In the genomic region with DNA sequence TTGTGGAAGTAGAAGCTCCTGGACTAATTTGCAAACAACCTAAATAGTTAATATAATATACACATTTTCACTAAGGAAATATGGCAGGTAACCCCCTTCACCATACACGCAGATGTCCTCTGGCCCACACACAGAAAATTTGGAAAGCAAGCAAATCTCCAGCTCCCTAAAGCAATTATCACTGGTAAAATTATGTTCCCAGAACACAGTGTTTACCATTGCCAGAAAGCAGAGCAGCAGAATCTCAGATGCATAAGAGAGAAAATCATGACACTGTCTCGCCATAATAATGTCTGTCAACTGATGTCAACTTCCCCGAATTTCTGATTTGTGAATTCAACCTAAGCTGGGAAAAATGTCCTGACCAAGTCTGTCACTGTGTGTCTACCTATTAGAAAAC, we compare ENCODE assay signal across 21 mouse cellular contexts.
A peak's percentile ranks its signal among the peaks of the same experiment; 100 is the strongest.
DNase-seq lines count a peak whose midpoint lies in the region; ATAC-seq and TF ChIP-seq lines count a peak whose summit lies in the region.
"Had no signal": no experiment of that assay in that cellular context is flagged by ENCODE, and none has a peak within 500 bp of the region (broad histone marks: within the 10 kb centered on the region; RNA-seq: fewer than 3 reads in every experiment).

No protein-coding gene starts in this region.

- no peaks in the 10 kb centered on the region for H3K27me3 ChIP-seq in forebrain, embryonic 14.5 days (replicated peaks; ENCODE audit: control insufficient read depth, insufficient read depth, low read length)
- no peaks in the 10 kb centered on the region for H3K27me3 ChIP-seq in forebrain, embryonic 11.5 days (ENCODE audit: control insufficient read depth, insufficient read depth, low read length)
- no peaks in the 10 kb centered on the region for H3K27me3 ChIP-seq in heart, embryonic 12.5 days (replicated peaks)
- H3K27me3 ChIP-seq: embryonic facial prominence, embryonic 15.5 days; heart, embryonic 13.5 days; hindbrain, embryonic 12.5 days had no signal

- no peak for TF ChIP-seq POLR2A in brain, embryonic 14.5 days (IDR thresholded peaks at IDR 0.05; ENCODE audit: borderline replicate concordance, extremely low read depth, insufficient read depth, insufficient read length, poor library complexity, severe bottlenecking)

- no peak overlapping the region for H3K9ac ChIP-seq in forebrain, embryonic 14.5 days (ENCODE audit: low read length)
- H3K9ac ChIP-seq in forebrain, embryonic 11.5 days (ENCODE audit: low read length), result no peak overlapping the region
- H3K9ac ChIP-seq in heart, embryonic 12.5 days, result no peak overlapping the region
- H3K9ac ChIP-seq: embryonic facial prominence, embryonic 15.5 days; heart, embryonic 13.5 days; hindbrain, embryonic 12.5 days had no signal

- ATAC-seq in forebrain, embryonic 14.5 days, result no peak
- no peak for ATAC-seq in forebrain, embryonic 11.5 days (replicated peaks; ENCODE audit: low FRiP score)
- no peak for ATAC-seq in heart, embryonic 12.5 days (ENCODE audit: insufficient number of reproducible peaks, low FRiP score)
- ATAC-seq: forebrain, embryonic 16.5 days; hindbrain, embryonic 16.5 days had no signal

- H3K4me1 ChIP-seq in forebrain, embryonic 14.5 days (ENCODE audit: control insufficient read depth, insufficient read depth, low read length), result no peaks in the 10 kb centered on the region
- no peaks in the 10 kb centered on the region for H3K4me1 ChIP-seq in forebrain, embryonic 11.5 days (replicated peaks; ENCODE audit: control insufficient read depth, insufficient read depth, low read length)
- no peaks in the 10 kb centered on the region for H3K4me1 ChIP-seq in heart, embryonic 12.5 days (replicated peaks)
- H3K4me1 ChIP-seq: embryonic facial prominence, embryonic 15.5 days; forebrain, embryonic 10.5 days; hindbrain, embryonic 12.5 days had no signal

- H3K4me3 ChIP-seq in forebrain, embryonic 14.5 days (ENCODE audit: low read depth, low read length), result no peak overlapping the region
- H3K4me3 ChIP-seq in forebrain, embryonic 11.5 days (ENCODE audit: low read depth, low read length), result no peak overlapping the region
- no peak overlapping the region for H3K4me3 ChIP-seq in heart, embryonic 12.5 days
- H3K4me3 ChIP-seq: embryonic facial prominence, embryonic 15.5 days; erythroblast, embryonic 14.5 days; forebrain, embryonic 10.5 days; heart, adult 2 months; heart, embryonic 13.5 days; hindbrain, embryonic 12.5 days had no signal

- DNase-seq in forebrain, embryonic 14.5 days (ENCODE audit: low spot score), result peak; percentile 1
- no peak for DNase-seq in forebrain, embryonic 11.5 days (ENCODE audit: low spot score)
- peak; percentile 11 to 54 for DNase-seq in layer of hippocampus, adult 18-20 months (ENCODE audit: low spot score in 2 of 2)
- DNase-seq in layer of hippocampus, postnatal 25 days (ENCODE audit: extremely low spot score in 1 of 2, low spot score in 1 of 2), result no peak
- DNase-seq in brain, embryonic 14.5 days (ENCODE audit: low read depth), result peak; percentile 23
- DNase-seq in layer of hippocampus, adult 9-11 months, result peak; percentile 23
- DNase-seq in heart, adult 11 months, result no peak
- DNase-seq: adrenal gland, postnatal 10 days; cerebellum, adult 18-20 months; embryo, embryonic 11 days; gastrocnemius, postnatal 36 days; heart, adult 2 months; heart, postnatal 36 days had no signal

- 82% methylated on average over 3 of the region's 3 CpGs for WGBS in forebrain, embryonic 14.5 days
- 84% methylated on average over 3 of the region's 3 CpGs for WGBS in forebrain, embryonic 11.5 days
- 75% methylated on average over 3 of the region's 3 CpGs for WGBS in heart, embryonic 12.5 days

- no peaks in the 10 kb centered on the region for H3K9me3 ChIP-seq in forebrain, embryonic 14.5 days (replicated peaks; ENCODE audit: control insufficient read depth, low read length)
- H3K9me3 ChIP-seq in forebrain, embryonic 11.5 days (ENCODE audit: control insufficient read depth, low read length), result no peaks in the 10 kb centered on the region
- H3K9me3 ChIP-seq in heart, embryonic 12.5 days (replicated peaks), result no peaks in the 10 kb centered on the region
- H3K9me3 ChIP-seq: embryonic facial prominence, embryonic 15.5 days; forebrain, embryonic 10.5 days; heart, embryonic 13.5 days; hindbrain, embryonic 12.5 days had no signal

- no peak for TF ChIP-seq CTCF in brain, embryonic 14.5 days (IDR thresholded peaks at IDR 0.05; ENCODE audit: borderline replicate concordance, extremely low read depth, insufficient read depth, insufficient read length)

- H3K4me2 ChIP-seq in forebrain, embryonic 14.5 days (ENCODE audit: low read length), result no peak overlapping the region
- H3K4me2 ChIP-seq in forebrain, embryonic 11.5 days (ENCODE audit: low read depth, low read length, severe bottlenecking), result no peak overlapping the region
- H3K4me2 ChIP-seq in heart, embryonic 12.5 days, result no peak overlapping the region
- H3K4me2 ChIP-seq: embryonic facial prominence, embryonic 15.5 days; heart, embryonic 13.5 days; hindbrain, embryonic 12.5 days had no signal

- H3K27ac ChIP-seq in forebrain, embryonic 14.5 days (ENCODE audit: low read depth, low read length), result no peak overlapping the region
- no peak overlapping the region for H3K27ac ChIP-seq in forebrain, embryonic 11.5 days (ENCODE audit: low read depth, low read length)
- H3K27ac ChIP-seq in heart, embryonic 12.5 days (ENCODE audit: poor library complexity, severe bottlenecking), result no peak overlapping the region
- H3K27ac ChIP-seq: embryonic facial prominence, embryonic 15.5 days; forebrain, embryonic 10.5 days; heart, adult 2 months; heart, embryonic 13.5 days; hindbrain, embryonic 12.5 days had no signal

- H3K36me3 ChIP-seq in forebrain, embryonic 14.5 days (ENCODE audit: control insufficient read depth, insufficient read depth, low read length), result no peaks in the 10 kb centered on the region
- H3K36me3 ChIP-seq in forebrain, embryonic 11.5 days (ENCODE audit: control insufficient read depth, insufficient read depth, low read length), result no peaks in the 10 kb centered on the region
- H3K36me3 ChIP-seq in heart, embryonic 12.5 days, result no peaks in the 10 kb centered on the region
- H3K36me3 ChIP-seq: embryonic facial prominence, embryonic 15.5 days; forebrain, embryonic 10.5 days; heart, embryonic 13.5 days; hindbrain, embryonic 12.5 days had no signal

Comparison
In these comparisons a context has a peak if more than half of its experiments do, and no peak if none do; other contexts are left out.
1. DNase-seq: peak in forebrain, embryonic 14.5 days (single experiment), layer of hippocampus, adult 18-20 months (2 of 2), brain, embryonic 14.5 days (single experiment) and layer of hippocampus, adult 9-11 months (single experiment); none in forebrain, embryonic 11.5 days (single experiment), layer of hippocampus, postnatal 25 days (0 of 2) and heart, adult 11 months (single experiment).